Mouse (Mus musculus) midbrain, embryonic 11.5 days (tissue): ENCODE results near the gene Med24. TPM values are rescaled to one million over a fixed set of nuclear protein-coding genes. Genes with fewer than 3 reads are reported as not detected.
A peak's percentile ranks its signal among the peaks of the same experiment; 100 is the strongest.

Experiments used
- ATAC-seq: fragments of 200-750 bp; cut with Nextera tagmentation; 2 replicates; pipeline ENCODE4 v1.8.0; 2017; ENCODE audit warnings: moderate TSS enrichment, moderate library complexity; ENCODE audit not compliant: low FRiP score
- DNase-seq: peaks from one replicate; pipeline ENCODE4 v3.0.0; 2015; ENCODE audit warnings: low spot score; ENCODE audit errors: missing footprints
- H3K27ac ChIP-seq: fragments of 300-500 bp; sonication (generic); 2 replicates; pipeline ENCODE4 v1.5.1; 2014; ENCODE audit warnings: low read depth, low read length
- H3K27me3 ChIP-seq: fragments of 300-500 bp; sonication (generic); 2 replicates; pipeline ENCODE4 v1.6.1; 2014; ENCODE audit warnings: mild to moderate bottlenecking, low read length, moderate library complexity, mixed read lengths; ENCODE audit not compliant: control insufficient read depth, insufficient read depth
- H3K36me3 ChIP-seq: fragments of 300-500 bp; sonication (generic); 2 replicates; pipeline ENCODE4 v1.6.1; 2014; ENCODE audit warnings: mild to moderate bottlenecking, low read length, moderate library complexity, mixed read lengths; ENCODE audit not compliant: control insufficient read depth, insufficient read depth
- H3K4me1 ChIP-seq: fragments of 300-500 bp; sonication (generic); 2 replicates; pipeline ENCODE4 v1.6.1; 2014; ENCODE audit warnings: low read length; ENCODE audit not compliant: control insufficient read depth, insufficient read depth
- H3K4me2 ChIP-seq: fragments of 300-500 bp; sonication (generic); 2 replicates; pipeline ENCODE4 v1.6.1; 2014; ENCODE audit warnings: mild to moderate bottlenecking, moderate library complexity
- H3K4me3 ChIP-seq: fragments of 300-500 bp; sonication (generic); 2 replicates; pipeline ENCODE4 v1.5.1; 2014; ENCODE audit warnings: low read depth, low read length
- H3K9ac ChIP-seq: fragments of 300-500 bp; sonication (generic); 2 replicates; pipeline ENCODE4 v1.6.1; 2014; ENCODE audit warnings: low read length
- H3K9me3 ChIP-seq: fragments of 300-500 bp; sonication (generic); 2 replicates; pipeline ENCODE4 v1.6.1; 2016; ENCODE audit warnings: low read length; ENCODE audit not compliant: control insufficient read depth
- WGBS: fragments of 180-500 bp; shearing (Covaris S2); extraction: QIAGEN DNeasy Blood & Tissue Kit; methylation state at CpG from one replicate; pipeline ENCODE4 v1.1.7; 2014; 5-methylcytosine and 5-hydroxymethylcytosine counted together
- polyA plus RNA-seq: library from polyadenylated mRNA; unstranded; fragments of >200 nt; fragmentation: Nextera tagmentation; extraction: Ambion mirVana; gene quantifications from 2 replicates; pipeline ENCODE4 v1.2.1, GENCODE M21; 2014

Med24 gene
- polyA plus RNA-seq, 1 experiment from 2014 or later: 67.1 TPM

- Histone ChIP-seq H3K4me3 (no peak overlapping the region), H3K36me3 (peaks cover 4% of the 10 kb centered on the region), H3K9ac (peak overlapping the region; percentile 17), H3K27ac (no peak overlapping the region), H3K4me2 (no peak overlapping the region), H3K4me1 (peaks cover 28% of the 10 kb centered on the region), H3K27me3 (no peaks in the 10 kb centered on the region), H3K9me3 (no peaks in the 10 kb centered on the region)
- ATAC-seq (peak; percentile 39), DNase-seq (no peak)
- 57% methylated on average over 5 of the region's 5 CpGs for WGBS
Observed at GRCm38 (mm10) chr11:98766816-98767215, 37.6 kb upstream of the Med24 start.

- Histone ChIP-seq H3K4me3 (no peak overlapping the region), H3K27me3 (no peaks in the 10 kb centered on the region), H3K9ac (no peak overlapping the region; the same call in 1 of the 2 replicates), H3K4me2 (no peak overlapping the region), H3K36me3 (peaks cover 4% of the 10 kb centered on the region), H3K9me3 (no peaks in the 10 kb centered on the region), H3K4me1 (peaks cover 28% of the 10 kb centered on the region), H3K27ac (no peak overlapping the region)
- 50% methylated on average over 2 of the region's 2 CpGs for WGBS
- DNase-seq (peak; percentile 82), ATAC-seq (no peak; the same call in 1 of the 2 replicates)
Observed at GRCm38 (mm10) chr11:98766346-98766745, 37.1 kb upstream of the Med24 start.

GRCm38 (mm10) chr11:98765421-98766309 lies 36.4 kb upstream of the Med24 start:
- Histone ChIP-seq H3K36me3 (peaks cover 4% of the 10 kb centered on the region), H3K4me2 (no peak overlapping the region), H3K4me3 (no peak overlapping the region), H3K4me1 (peaks cover 28% of the 10 kb centered on the region), H3K27ac (peak overlapping the region; percentile 25; the same call in 1 of the 2 replicates), H3K9me3 (no peaks in the 10 kb centered on the region), H3K9ac (no peak overlapping the region), H3K27me3 (no peaks in the 10 kb centered on the region)
- 65% methylated on average over 8 of the region's 9 CpGs for WGBS
- no peak for DNase-seq
- no peak for ATAC-seq

- Histone ChIP-seq H3K9me3 (no peaks in the 10 kb centered on the region), H3K4me2 (no peak overlapping the region), H3K4me1 (peaks cover 28% of the 10 kb centered on the region), H3K27ac (no peak overlapping the region), H3K27me3 (no peaks in the 10 kb centered on the region), H3K36me3 (peaks cover 4% of the 10 kb centered on the region), H3K9ac (no peak overlapping the region), H3K4me3 (no peak overlapping the region)
- DNase-seq (no peak), ATAC-seq (no peak)
Observed at GRCm38 (mm10) chr11:98764746-98765145, 35.5 kb upstream of the Med24 start.

- 84% methylated on average over 18 of the region's 18 CpGs for WGBS
- peaks cover 4% of the 10 kb centered on the region for H3K36me3 ChIP-seq
- no peak for ATAC-seq
Observed at GRCm38 (mm10) chr11:98764091-98764490, 34.9 kb upstream of the Med24 start.

GRCm38 (mm10) chr11:98763502-98763861 lies 34.2 kb upstream of the Med24 start:
- no peak overlapping the region for H3K4me2 ChIP-seq
- peaks cover 27% of the 10 kb centered on the region for H3K4me1 ChIP-seq
- WGBS: 84% methylated on average over 8 of the region's 8 CpGs
- no peak overlapping the region for H3K9ac ChIP-seq
- no peak for DNase-seq
- H3K27me3 ChIP-seq: no peaks in the 10 kb centered on the region
- H3K27ac ChIP-seq: no peak overlapping the region
- ATAC-seq: no peak
- H3K4me3 ChIP-seq: no peak overlapping the region
- H3K9me3 ChIP-seq: no peaks in the 10 kb centered on the region
- H3K36me3 ChIP-seq: peaks cover 4% of the 10 kb centered on the region

More at GRCm38 (mm10) chr11:98764091-98764490, 34.9 kb upstream of the Med24 start:
- DNase-seq: no peak
- no peak overlapping the region for H3K4me3 ChIP-seq
- no peaks in the 10 kb centered on the region for H3K9me3 ChIP-seq
- H3K27me3 ChIP-seq: no peaks in the 10 kb centered on the region
- H3K9ac ChIP-seq: no peak overlapping the region
- no peak overlapping the region for H3K27ac ChIP-seq
- no peak overlapping the region for H3K4me2 ChIP-seq
- peaks cover 28% of the 10 kb centered on the region for H3K4me1 ChIP-seq

- DNase-seq (peak; percentile 87), ATAC-seq (no peak)
- Histone ChIP-seq H3K4me2 (no peak overlapping the region), H3K4me1 (peaks cover 21% of the 10 kb centered on the region), H3K27me3 (no peaks in the 10 kb centered on the region), H3K27ac (no peak overlapping the region), H3K9me3 (no peaks in the 10 kb centered on the region), H3K9ac (no peak overlapping the region), H3K36me3 (peaks cover 4% of the 10 kb centered on the region), H3K4me3 (no peak overlapping the region)
- 63% methylated on average over 17 of the region's 17 CpGs for WGBS
Observed at GRCm38 (mm10) chr11:98762756-98763501, 33.7 kb upstream of the Med24 start.

GRCm38 (mm10) chr11:98761939-98762338 lies 32.7 kb upstream of the Med24 start:
- 92% methylated on average over 4 of the region's 4 CpGs for WGBS
- DNase-seq: no peak
- peaks cover 11% of the 10 kb centered on the region for H3K4me1 ChIP-seq
- no peak overlapping the region for H3K4me2 ChIP-seq
- peaks cover 4% of the 10 kb centered on the region for H3K36me3 ChIP-seq
- no peak overlapping the region for H3K9ac ChIP-seq
- H3K27ac ChIP-seq: no peak overlapping the region
- no peak overlapping the region for H3K4me3 ChIP-seq
- no peak for ATAC-seq
- no peaks in the 10 kb centered on the region for H3K27me3 ChIP-seq
- H3K9me3 ChIP-seq: no peaks in the 10 kb centered on the region

- no peaks in the 10 kb centered on the region for H3K27me3 ChIP-seq
- H3K4me1 ChIP-seq: peaks cover 9% of the 10 kb centered on the region
- H3K4me2 ChIP-seq: no peak overlapping the region
- no peak overlapping the region for H3K27ac ChIP-seq
- H3K9me3 ChIP-seq: no peaks in the 10 kb centered on the region
- H3K9ac ChIP-seq: no peak overlapping the region
- H3K36me3 ChIP-seq: no peaks in the 10 kb centered on the region; the same call in 1 of the 2 replicates
- ATAC-seq (no peak), DNase-seq (no peak)
- WGBS: 90% methylated on average over 12 of the region's 12 CpGs
- no peak overlapping the region for H3K4me3 ChIP-seq
Observed at GRCm38 (mm10) chr11:98756711-98757110, 27.5 kb upstream of the Med24 start.
